Mouse (Mus musculus): ENCODE data around the gene Cep57. TPM values are rescaled to one million over a fixed set of nuclear protein-coding genes. Genes with fewer than 3 reads are reported as not detected.
"Not testable (repeated sequence)": the region's sequence is repeated elsewhere in the genome, so short reads cannot be mapped to it uniquely, and the experiment has no call there.

The Cep57 gene
- polyA plus RNA-seq, 1 experiment from 2014 or later: 43.5 TPM

- Histone ChIP-seq H3K27ac (ENCODE audit: low read length) (no peak overlapping the region), H3K36me3 (ENCODE audit: control insufficient read depth, insufficient read depth, low read length) (peaks cover 36% of the 10 kb centered on the region), H3K9ac (ENCODE audit: low read length) (no peak overlapping the region), H3K4me3 (replicated peaks; ENCODE audit: low read length) (no peak overlapping the region), H3K27me3 (ENCODE audit: control insufficient read depth, insufficient read depth, low read length) (no peaks in the 10 kb centered on the region), H3K9me3 (replicated peaks; ENCODE audit: control insufficient read depth, low read length) (no peaks in the 10 kb centered on the region), H3K4me2 (ENCODE audit: low read depth, low read length) (no peak overlapping the region), H3K4me1 (ENCODE audit: control insufficient read depth, insufficient read depth, low read length) (no peaks in the 10 kb centered on the region)
- no peak for ATAC-seq (ENCODE audit: insufficient read depth, low FRiP score)
These were observed 17.0 kb downstream of the Cep57 start for GRCm38 (mm10) chr9:13809937-13810336.

- H3K9me3 ChIP-seq (replicated peaks; ENCODE audit: control insufficient read depth, low read length): no peaks in the 10 kb centered on the region
- H3K36me3 ChIP-seq (ENCODE audit: control insufficient read depth, insufficient read depth, low read length): peaks cover 38% of the 10 kb centered on the region
- no peak overlapping the region for H3K4me3 ChIP-seq (replicated peaks; ENCODE audit: low read length)
- no peak overlapping the region for H3K4me2 ChIP-seq (ENCODE audit: low read depth, low read length)
- no peaks in the 10 kb centered on the region for H3K4me1 ChIP-seq (ENCODE audit: control insufficient read depth, insufficient read depth, low read length)
- 75% methylated on average over 5 of the region's 5 CpGs for WGBS
- no peak overlapping the region for H3K27ac ChIP-seq (ENCODE audit: low read length)
- H3K9ac ChIP-seq (ENCODE audit: low read length): no peak overlapping the region
- no peaks in the 10 kb centered on the region for H3K27me3 ChIP-seq (ENCODE audit: control insufficient read depth, insufficient read depth, low read length)
- ATAC-seq (ENCODE audit: insufficient read depth, low FRiP score): no peak
These were observed 19.2 kb downstream of the Cep57 start for GRCm38 (mm10) chr9:13807657-13808056.

- Histone ChIP-seq H3K4me3 (replicated peaks; ENCODE audit: low read length) (no peak overlapping the region), H3K4me2 (ENCODE audit: low read depth, low read length) (no peak overlapping the region), H3K27ac (ENCODE audit: low read length) (no peak overlapping the region), H3K27me3 (ENCODE audit: control insufficient read depth, insufficient read depth, low read length) (no peaks in the 10 kb centered on the region), H3K36me3 (ENCODE audit: control insufficient read depth, insufficient read depth, low read length) (peaks cover 34% of the 10 kb centered on the region), H3K9ac (ENCODE audit: low read length) (no peak overlapping the region), H3K9me3 (replicated peaks; ENCODE audit: control insufficient read depth, low read length) (no peaks in the 10 kb centered on the region), H3K4me1 (ENCODE audit: control insufficient read depth, insufficient read depth, low read length) (no peaks in the 10 kb centered on the region)
- WGBS: 94% methylated on average over 7 of the region's 7 CpGs
- no peak for ATAC-seq (ENCODE audit: insufficient read depth, low FRiP score)
These were observed 20.1 kb downstream of the Cep57 start for GRCm38 (mm10) chr9:13806854-13807253.

- Histone ChIP-seq H3K36me3 (ENCODE audit: control insufficient read depth, insufficient read depth, low read length) (peaks cover 24% of the 10 kb centered on the region), H3K27ac (ENCODE audit: low read length) (no peak overlapping the region), H3K27me3 (ENCODE audit: control insufficient read depth, insufficient read depth, low read length) (no peaks in the 10 kb centered on the region), H3K4me2 (ENCODE audit: low read depth, low read length) (no peak overlapping the region), H3K9me3 (replicated peaks; ENCODE audit: control insufficient read depth, low read length) (no peaks in the 10 kb centered on the region), H3K4me1 (ENCODE audit: control insufficient read depth, insufficient read depth, low read length) (no peaks in the 10 kb centered on the region), H3K4me3 (replicated peaks; ENCODE audit: low read length) (no peak overlapping the region), H3K9ac (ENCODE audit: low read length) (no peak overlapping the region)
- no peak for ATAC-seq (ENCODE audit: insufficient read depth, low FRiP score)
- 71% methylated on average over 1 of the region's 1 CpGs for WGBS
These were observed 22.4 kb downstream of the Cep57 start for GRCm38 (mm10) chr9:13804480-13804879.

GRCm38 (mm10) chr9:13794756-13795155 is 32.2 kb downstream of the Cep57 start:
- 92% methylated on average over 2 of the region's 2 CpGs for WGBS
- no peak overlapping the region for H3K27ac ChIP-seq (ENCODE audit: low read length)
- no peak overlapping the region for H3K9ac ChIP-seq (ENCODE audit: low read length)
- H3K36me3 ChIP-seq (ENCODE audit: control insufficient read depth, insufficient read depth, low read length): peaks cover 8% of the 10 kb centered on the region; the same call in 1 of the 2 replicates
- no peak overlapping the region for H3K4me2 ChIP-seq (ENCODE audit: low read depth, low read length)
- ATAC-seq (ENCODE audit: insufficient read depth, low FRiP score): no peak
- H3K9me3 ChIP-seq (replicated peaks; ENCODE audit: control insufficient read depth, low read length): no peaks in the 10 kb centered on the region
- no peaks in the 10 kb centered on the region for H3K27me3 ChIP-seq (ENCODE audit: control insufficient read depth, insufficient read depth, low read length)
- H3K4me3 ChIP-seq (replicated peaks; ENCODE audit: low read length): no peak overlapping the region
- no peaks in the 10 kb centered on the region for H3K4me1 ChIP-seq (ENCODE audit: control insufficient read depth, insufficient read depth, low read length)

GRCm38 (mm10) chr9:13794302-13794701 is 32.6 kb downstream of the Cep57 start:
- H3K4me1 ChIP-seq (ENCODE audit: control insufficient read depth, insufficient read depth, low read length): no peaks in the 10 kb centered on the region
- H3K36me3 ChIP-seq (ENCODE audit: control insufficient read depth, insufficient read depth, low read length): peaks cover 9% of the 10 kb centered on the region; the same call in 1 of the 2 replicates
- H3K4me2 ChIP-seq (ENCODE audit: low read depth, low read length): no peak overlapping the region
- H3K27ac ChIP-seq (ENCODE audit: low read length): no peak overlapping the region
- no peak overlapping the region for H3K4me3 ChIP-seq (replicated peaks; ENCODE audit: low read length)
- H3K9me3 ChIP-seq (replicated peaks; ENCODE audit: control insufficient read depth, low read length): no peaks in the 10 kb centered on the region
- H3K27me3 ChIP-seq (ENCODE audit: control insufficient read depth, insufficient read depth, low read length): no peaks in the 10 kb centered on the region
- H3K9ac ChIP-seq (ENCODE audit: low read length): no peak overlapping the region
- ATAC-seq (ENCODE audit: insufficient read depth, low FRiP score): no peak
- 73% methylated on average over 1 of the region's 1 CpGs for WGBS

GRCm38 (mm10) chr9:13790864-13791263 is 36.0 kb downstream of the Cep57 start:
- not testable (repeated sequence) for H3K27ac ChIP-seq (ENCODE audit: low read length); H3K4me3 ChIP-seq (replicated peaks; ENCODE audit: low read length); ATAC-seq (ENCODE audit: insufficient read depth, low FRiP score); H3K9me3 ChIP-seq (replicated peaks; ENCODE audit: control insufficient read depth, low read length); H3K4me2 ChIP-seq (ENCODE audit: low read depth, low read length); H3K27me3 ChIP-seq (ENCODE audit: control insufficient read depth, insufficient read depth, low read length); H3K4me1 ChIP-seq (ENCODE audit: control insufficient read depth, insufficient read depth, low read length); H3K9ac ChIP-seq (ENCODE audit: low read length)
- WGBS: 96% methylated on average over 7 of the region's 8 CpGs
- H3K36me3 ChIP-seq (ENCODE audit: control insufficient read depth, insufficient read depth, low read length): 0 out of 2 replicates have a peak, but pooled peaks cover 13% of the 10 kb centered on the region

GRCm38 (mm10) chr9:13781985-13782384 is 44.9 kb downstream of the Cep57 start:
- WGBS: 90% methylated on average over 1 of the region's 1 CpGs
- Histone ChIP-seq H3K9ac (ENCODE audit: low read length) (no peak overlapping the region), H3K4me2 (ENCODE audit: low read depth, low read length) (no peak overlapping the region), H3K4me1 (ENCODE audit: control insufficient read depth, insufficient read depth, low read length) (no peaks in the 10 kb centered on the region), H3K27ac (ENCODE audit: low read length) (no peak overlapping the region), H3K27me3 (ENCODE audit: control insufficient read depth, insufficient read depth, low read length) (no peaks in the 10 kb centered on the region), H3K4me3 (replicated peaks; ENCODE audit: low read length) (no peak overlapping the region), H3K36me3 (ENCODE audit: control insufficient read depth, insufficient read depth, low read length) (0 out of 2 replicates have a peak, but pooled peaks cover 11% of the 10 kb centered on the region), H3K9me3 (replicated peaks; ENCODE audit: control insufficient read depth, low read length) (no peaks in the 10 kb centered on the region)
- no peak for ATAC-seq (ENCODE audit: insufficient read depth, low FRiP score)

GRCm38 (mm10) chr9:13774732-13775131 is 52.2 kb downstream of the Cep57 start:
- WGBS: 86% methylated on average over 1 of the region's 1 CpGs

GRCm38 (mm10) chr9:13766570-13766969 is 60.3 kb downstream of the Cep57 start:
- Histone ChIP-seq H3K4me2 (ENCODE audit: low read depth, low read length) (no peak overlapping the region), H3K27me3 (ENCODE audit: control insufficient read depth, insufficient read depth, low read length) (no peaks in the 10 kb centered on the region), H3K36me3 (ENCODE audit: control insufficient read depth, insufficient read depth, low read length) (no peaks in the 10 kb centered on the region), H3K9me3 (replicated peaks; ENCODE audit: control insufficient read depth, low read length) (no peaks in the 10 kb centered on the region), H3K4me3 (replicated peaks; ENCODE audit: low read length) (no peak overlapping the region), H3K27ac (ENCODE audit: low read length) (no peak overlapping the region), H3K4me1 (ENCODE audit: control insufficient read depth, insufficient read depth, low read length) (no peaks in the 10 kb centered on the region), H3K9ac (ENCODE audit: low read length) (no peak overlapping the region)
- 86% methylated on average over 7 of the region's 7 CpGs for WGBS
- ATAC-seq (ENCODE audit: insufficient read depth, low FRiP score): no peak

More at GRCm38 (mm10) chr9:13774732-13775131, 52.2 kb downstream of the Cep57 start:
- H3K9me3 ChIP-seq (replicated peaks; ENCODE audit: control insufficient read depth, low read length): no peaks in the 10 kb centered on the region
- no peaks in the 10 kb centered on the region for H3K27me3 ChIP-seq (ENCODE audit: control insufficient read depth, insufficient read depth, low read length)
- H3K4me3 ChIP-seq (replicated peaks; ENCODE audit: low read length): no peak overlapping the region
- H3K4me1 ChIP-seq (ENCODE audit: control insufficient read depth, insufficient read depth, low read length): no peaks in the 10 kb centered on the region
- ATAC-seq (ENCODE audit: insufficient read depth, low FRiP score): no peak
- no peak overlapping the region for H3K4me2 ChIP-seq (ENCODE audit: low read depth, low read length)
- H3K36me3 ChIP-seq (ENCODE audit: control insufficient read depth, insufficient read depth, low read length): no peaks in the 10 kb centered on the region
- H3K9ac ChIP-seq (ENCODE audit: low read length): no peak overlapping the region
- no peak overlapping the region for H3K27ac ChIP-seq (ENCODE audit: low read length)

Measured in stomach, embryonic 16.5 days (tissue).